Mouse (Mus musculus): ENCODE results near the gene Dus1l. TPM values are rescaled to one million over a fixed set of nuclear protein-coding genes. Genes with fewer than 3 reads are reported as not detected.

Gene Dus1l
- total and polyA plus RNA-seq, 2 experiments from 2014 or later: 38.4 to 46.4 TPM

GRCm38 (mm10) chr11:120808010-120808409 lies 11.8 kb upstream of the Dus1l start:
- H3K4me3 ChIP-seq (ENCODE audit: low read depth, low read length): no peak overlapping the region

GRCm38 (mm10) chr11:120805375-120806298 lies 9.4 kb upstream of the Dus1l start:
- ATAC-seq (ENCODE audit: low FRiP score) (no peak), DNase-seq (ENCODE audit: low spot score) (no peak)
- Histone ChIP-seq H3K9ac (replicated peaks; ENCODE audit: low read length, poor library complexity, severe bottlenecking) (no peak overlapping the region), H3K4me2 (ENCODE audit: low read depth, low read length, poor library complexity, severe bottlenecking) (no peak overlapping the region), H3K4me3 (ENCODE audit: low read depth, low read length) (no peak overlapping the region), H3K36me3 (ENCODE audit: insufficient read depth, low read length) (peaks cover 54% of the 10 kb centered on the region), H3K27ac (ENCODE audit: low read depth, low read length) (no peak overlapping the region), H3K4me1 (ENCODE audit: insufficient read depth, low read length) (no peaks in the 10 kb centered on the region), H3K9me3 (ENCODE audit: low read length) (no peaks in the 10 kb centered on the region), H3K27me3 (ENCODE audit: insufficient read depth, low read length) (no peaks in the 10 kb centered on the region)
- 93% methylated on average over 7 of the region's 7 CpGs for WGBS
- no peak for TF ChIP-seq CTCF (IDR thresholded peaks at IDR 0.05)

More at GRCm38 (mm10) chr11:120808010-120808409, 11.8 kb upstream of the Dus1l start:
- H3K9ac ChIP-seq (replicated peaks; ENCODE audit: low read length, poor library complexity, severe bottlenecking): no peak overlapping the region
- H3K36me3 ChIP-seq (ENCODE audit: insufficient read depth, low read length): peaks cover 78% of the 10 kb centered on the region
- H3K27ac ChIP-seq (ENCODE audit: low read depth, low read length): no peak overlapping the region
- H3K4me1 ChIP-seq (ENCODE audit: insufficient read depth, low read length): no peaks in the 10 kb centered on the region
- no peak for ATAC-seq (ENCODE audit: low FRiP score)
- H3K4me2 ChIP-seq (ENCODE audit: low read depth, low read length, poor library complexity, severe bottlenecking): no peak overlapping the region
- H3K27me3 ChIP-seq (ENCODE audit: insufficient read depth, low read length): no peaks in the 10 kb centered on the region
- WGBS: 96% methylated on average over 12 of the region's 12 CpGs
- no peak for DNase-seq (ENCODE audit: low spot score)
- no peaks in the 10 kb centered on the region for H3K9me3 ChIP-seq (ENCODE audit: low read length)
- no peak for TF ChIP-seq CTCF (IDR thresholded peaks at IDR 0.05)

- ATAC-seq (ENCODE audit: low FRiP score): no peak
- Histone ChIP-seq H3K9ac (replicated peaks; ENCODE audit: low read length, poor library complexity, severe bottlenecking) (no peak overlapping the region), H3K4me2 (ENCODE audit: low read depth, low read length, poor library complexity, severe bottlenecking) (no peak overlapping the region), H3K36me3 (ENCODE audit: insufficient read depth, low read length) (peaks cover 46% of the 10 kb centered on the region), H3K27ac (ENCODE audit: low read depth, low read length) (no peak overlapping the region), H3K27me3 (ENCODE audit: insufficient read depth, low read length) (no peaks in the 10 kb centered on the region), H3K9me3 (ENCODE audit: low read length) (no peaks in the 10 kb centered on the region), H3K4me3 (ENCODE audit: low read depth, low read length) (no peak overlapping the region), H3K4me1 (ENCODE audit: insufficient read depth, low read length) (no peaks in the 10 kb centered on the region)
- no peak for DNase-seq (ENCODE audit: low spot score)
- WGBS: 72% methylated on average over 4 of the region's 4 CpGs
- TF ChIP-seq CTCF (IDR thresholded peaks at IDR 0.05): no peak
Measured at GRCm38 (mm10) chr11:120804769-120805168, 8.6 kb upstream of the Dus1l start.

- no peak overlapping the region for H3K4me3 ChIP-seq (ENCODE audit: low read depth, low read length)
- no peaks in the 10 kb centered on the region for H3K4me1 ChIP-seq (ENCODE audit: insufficient read depth, low read length)
- no peak overlapping the region for H3K4me2 ChIP-seq (ENCODE audit: low read depth, low read length, poor library complexity, severe bottlenecking)
- no peak for TF ChIP-seq CTCF (IDR thresholded peaks at IDR 0.05)
- 79% methylated on average over 7 of the region's 7 CpGs for WGBS
- no peak overlapping the region for H3K27ac ChIP-seq (ENCODE audit: low read depth, low read length)
- no peak for ATAC-seq (ENCODE audit: low FRiP score)
- H3K27me3 ChIP-seq (ENCODE audit: insufficient read depth, low read length): no peaks in the 10 kb centered on the region
- H3K36me3 ChIP-seq (ENCODE audit: insufficient read depth, low read length): peaks cover 41% of the 10 kb centered on the region
- H3K9me3 ChIP-seq (ENCODE audit: low read length): no peaks in the 10 kb centered on the region
- H3K9ac ChIP-seq (replicated peaks; ENCODE audit: low read length, poor library complexity, severe bottlenecking): no peak overlapping the region
- no peak for DNase-seq (ENCODE audit: low spot score)
Measured at GRCm38 (mm10) chr11:120804274-120804673, 8.1 kb upstream of the Dus1l start.

GRCm38 (mm10) chr11:120800061-120800904 lies 4.1 kb upstream of the Dus1l start:
- Histone ChIP-seq H3K9me3 (ENCODE audit: low read length) (no peaks in the 10 kb centered on the region), H3K9ac (replicated peaks; ENCODE audit: low read length, poor library complexity, severe bottlenecking) (no peak overlapping the region), H3K27ac (ENCODE audit: low read depth, low read length) (peak overlapping the region; percentile 1; the same call in 1 of the 2 replicates), H3K4me2 (ENCODE audit: low read depth, low read length, poor library complexity, severe bottlenecking) (no peak overlapping the region), H3K4me1 (ENCODE audit: insufficient read depth, low read length) (peaks cover 4% of the 10 kb centered on the region), H3K36me3 (ENCODE audit: insufficient read depth, low read length) (peaks cover 2% of the 10 kb centered on the region; the same call in 1 of the 2 replicates), H3K4me3 (ENCODE audit: low read depth, low read length) (no peak overlapping the region), H3K27me3 (ENCODE audit: insufficient read depth, low read length) (no peaks in the 10 kb centered on the region)
- 0 out of 2 replicates have a peak, but pooled peaks have one; percentile 46 for ATAC-seq (ENCODE audit: low FRiP score)
- 13% methylated on average over 10 of the region's 10 CpGs for WGBS
- peak; percentile 90 for DNase-seq (ENCODE audit: low spot score)
- TF ChIP-seq CTCF (IDR thresholded peaks at IDR 0.05): peak; percentile 92
